Mouse (Mus musculus): ENCODE data around the gene Cpxm2.

GRCm38 (mm10) chr7:132070877-132071625 is 83.5 kb downstream of the Cpxm2 start:
- TF ChIP-seq POLR2A (IDR thresholded peaks at IDR 0.05; ENCODE audit: insufficient read depth, low read length) (no peak), CTCF (IDR thresholded peaks at IDR 0.05; ENCODE audit: low read depth, low read length) (no peak), EP300 (IDR thresholded peaks at IDR 0.05; ENCODE audit: insufficient read depth, low read depth, low read length) (no peak)

Measured in ES-Bruce4 (cell line).